Mouse (Mus musculus) small intestine, adult 2 months (tissue): ENCODE measurements around the gene Syngr1.

Source experiments
- CTCF ChIP-seq: fragments of 200-500 bp; IDR thresholded peaks from 2 replicates; pipeline ENCODE4 v1.5.1; 2012; ENCODE audit warnings: low read depth, mild to moderate bottlenecking, control low read depth, inconsistent platforms, low read length, moderate library complexity, mixed read lengths; ENCODE audit not compliant: insufficient replicate concordance, insufficient read length; ENCODE audit errors: extremely low read depth
- POLR2A ChIP-seq: fragments of 200-500 bp; IDR thresholded peaks from 2 replicates; pipeline ENCODE4 v1.6.1; 2012; ENCODE audit warnings: low read depth, mild to moderate bottlenecking, control low read depth, inconsistent platforms, low read length, moderate library complexity

DNA sequence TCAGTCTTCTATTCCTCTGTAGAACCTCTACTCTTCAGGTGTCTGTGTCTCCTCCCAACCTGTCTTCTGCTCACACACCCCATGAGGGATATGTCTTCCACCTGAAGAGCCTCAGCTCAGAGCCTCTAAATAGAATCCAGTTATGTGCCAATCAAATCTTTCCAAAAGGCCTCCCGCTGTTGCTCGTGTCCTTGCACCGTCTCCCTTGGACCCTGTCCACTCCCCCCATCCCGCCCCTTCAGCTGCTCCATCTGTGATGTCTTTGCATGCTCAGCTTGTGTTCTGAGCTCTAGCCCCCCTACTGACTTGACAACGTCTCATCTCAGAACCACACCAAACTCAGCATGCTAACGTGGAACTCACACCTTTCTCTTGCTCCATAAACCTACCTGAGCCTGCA is 40.3 kb downstream of the Syngr1 start:
- TF ChIP-seq CTCF (no peak), POLR2A (no peak)
